Mouse (Mus musculus): Measurements from ENCODE around the gene Tdrd7.

Tdrd7 gene

GRCm38 (mm10) chr4:46041761-46042504 is 76.8 kb downstream of the Tdrd7 start:
- no peak for DNase-seq (ENCODE audit: low read depth, low spot score)

GRCm38 (mm10) chr4:46042505-46042850 is 77.3 kb downstream of the Tdrd7 start:
- DNase-seq (ENCODE audit: low read depth, low spot score): no peak

GRCm38 (mm10) chr4:46043361-46043760 is 78.2 kb downstream of the Tdrd7 start:
- DNase-seq (ENCODE audit: low read depth, low spot score): no peak

GRCm38 (mm10) chr4:46047971-46048370 is 82.8 kb downstream of the Tdrd7 start:
- DNase-seq (ENCODE audit: low read depth, low spot score): no peak

GRCm38 (mm10) chr4:46048418-46048817 is 83.3 kb downstream of the Tdrd7 start:
- DNase-seq (ENCODE audit: low read depth, low spot score): no peak

- no peak for DNase-seq (ENCODE audit: low read depth, low spot score)
Observed at GRCm38 (mm10) chr4:46053323-46054107, 88.4 kb downstream of the Tdrd7 start.

GRCm38 (mm10) chr4:46056163-46056562 is 91.0 kb downstream of the Tdrd7 start:
- DNase-seq (ENCODE audit: low read depth, low spot score): no peak

- DNase-seq (ENCODE audit: low read depth, low spot score): no peak
Observed at GRCm38 (mm10) chr4:46061259-46061962, 96.3 kb downstream of the Tdrd7 start.

- DNase-seq (ENCODE audit: low read depth, low spot score): no peak
Observed at GRCm38 (mm10) chr4:46063841-46064240, 98.7 kb downstream of the Tdrd7 start.

- no peak for DNase-seq (ENCODE audit: low read depth, low spot score)
Observed at GRCm38 (mm10) chr4:46064263-46064662, 99.1 kb downstream of the Tdrd7 start.

GRCm38 (mm10) chr4:46064961-46065360 is 99.8 kb downstream of the Tdrd7 start:
- no peak for DNase-seq (ENCODE audit: low read depth, low spot score)

- DNase-seq (ENCODE audit: low read depth, low spot score): no peak
Observed at GRCm38 (mm10) chr4:46065695-46066340, 100.7 kb downstream of the Tdrd7 start.

- no peak for DNase-seq (ENCODE audit: low read depth, low spot score)
Observed at GRCm38 (mm10) chr4:46068060-46068459, 102.9 kb downstream of the Tdrd7 start.

GRCm38 (mm10) chr4:46068573-46068972 is 103.4 kb downstream of the Tdrd7 start:
- no peak for DNase-seq (ENCODE audit: low read depth, low spot score)

GRCm38 (mm10) chr4:46069851-46070482 is 104.8 kb downstream of the Tdrd7 start:
- DNase-seq (ENCODE audit: low read depth, low spot score): no peak

- no peak for DNase-seq (ENCODE audit: low read depth, low spot score)
Observed at GRCm38 (mm10) chr4:46072631-46073030, 107.5 kb downstream of the Tdrd7 start.

- no peak for DNase-seq (ENCODE audit: low read depth, low spot score)
Observed at GRCm38 (mm10) chr4:46073736-46074135, 108.6 kb downstream of the Tdrd7 start.

- DNase-seq (ENCODE audit: low read depth, low spot score): no peak
Observed at GRCm38 (mm10) chr4:46075664-46076063, 110.5 kb downstream of the Tdrd7 start.

- no peak for DNase-seq (ENCODE audit: low read depth, low spot score)
Observed at GRCm38 (mm10) chr4:46076892-46077291, 111.8 kb downstream of the Tdrd7 start.

GRCm38 (mm10) chr4:46080261-46080660 is 115.1 kb downstream of the Tdrd7 start:
- no peak for DNase-seq (ENCODE audit: low read depth, low spot score)

GRCm38 (mm10) chr4:46082555-46082954 is 117.4 kb downstream of the Tdrd7 start:
- DNase-seq (ENCODE audit: low read depth, low spot score): no peak
